Mouse (Mus musculus): ENCODE data around the gene Cadm1.

The Cadm1 gene

DNA sequence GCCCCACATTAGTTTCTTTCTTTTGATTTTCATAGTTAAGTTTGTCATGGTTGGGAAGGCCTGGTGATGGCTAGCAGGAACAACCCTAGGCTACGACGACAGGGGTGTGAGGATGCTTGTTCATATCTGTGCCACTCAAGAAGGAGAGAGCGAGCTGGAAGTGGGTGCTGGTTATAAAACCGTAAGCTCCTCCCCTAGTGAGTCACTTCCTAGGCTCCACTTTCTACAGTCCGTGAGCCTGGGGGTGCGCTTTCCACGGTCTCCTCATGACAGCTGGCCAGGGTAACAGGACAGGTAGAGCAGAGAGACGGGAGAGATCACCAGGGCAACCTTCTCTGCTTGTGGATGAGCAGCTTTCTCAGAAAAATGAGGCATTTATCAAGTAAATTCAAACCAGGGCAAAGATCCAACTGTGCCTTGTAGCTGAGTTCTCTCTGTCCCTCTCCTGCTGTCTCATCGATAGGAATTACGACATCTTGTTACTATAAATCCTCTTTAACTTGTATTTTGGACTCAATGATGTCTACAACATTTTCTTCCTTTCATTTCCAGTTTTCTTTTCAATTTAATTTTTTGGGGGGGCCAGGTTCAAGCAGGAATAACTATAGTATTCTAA lies 23.1 kb downstream of the Cadm1 start:
- DNase-seq (ENCODE audit: low spot score), result no peak

DNA sequence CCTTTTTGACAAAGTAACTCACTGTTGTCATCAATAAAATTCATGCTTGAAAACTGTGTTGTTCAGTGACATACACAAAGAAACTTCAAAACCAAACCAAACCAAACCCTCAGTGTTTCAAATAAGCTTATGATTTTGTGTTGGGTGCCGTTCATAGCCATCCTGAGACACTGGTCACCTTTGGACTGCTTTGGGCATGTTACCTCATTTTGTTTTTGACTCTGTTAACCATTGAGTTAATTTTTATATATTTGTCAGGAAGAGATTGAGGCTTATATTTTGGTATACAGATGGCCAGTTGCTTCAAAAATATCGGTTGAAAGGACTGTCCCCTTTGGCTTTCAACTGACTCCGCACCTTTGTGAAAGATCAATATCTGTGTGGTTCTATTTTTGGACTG lies 30.8 kb downstream of the Cadm1 start:
- DNase-seq (ENCODE audit: low spot score), result no peak

DNA sequence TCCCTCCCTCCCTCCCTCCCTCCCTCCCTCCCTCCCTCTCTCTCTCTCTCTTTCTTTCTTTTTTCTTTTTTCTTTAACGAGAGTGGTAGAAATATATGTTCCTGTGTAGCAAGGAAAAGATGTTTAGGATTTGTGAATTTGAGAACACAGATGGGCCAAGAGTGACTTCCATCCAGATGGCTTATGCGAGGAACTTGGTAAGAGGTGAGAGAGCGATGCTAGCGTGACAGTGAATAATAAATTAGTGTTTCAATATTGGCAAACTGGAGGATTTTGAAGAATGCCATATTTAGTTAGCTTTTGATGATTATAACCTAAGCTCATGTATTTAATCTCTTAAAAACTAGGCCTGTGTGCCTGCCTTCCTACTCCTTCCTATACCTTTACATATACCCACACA lies 31.6 kb downstream of the Cadm1 start:
- no peak for DNase-seq (ENCODE audit: low spot score)

DNA sequence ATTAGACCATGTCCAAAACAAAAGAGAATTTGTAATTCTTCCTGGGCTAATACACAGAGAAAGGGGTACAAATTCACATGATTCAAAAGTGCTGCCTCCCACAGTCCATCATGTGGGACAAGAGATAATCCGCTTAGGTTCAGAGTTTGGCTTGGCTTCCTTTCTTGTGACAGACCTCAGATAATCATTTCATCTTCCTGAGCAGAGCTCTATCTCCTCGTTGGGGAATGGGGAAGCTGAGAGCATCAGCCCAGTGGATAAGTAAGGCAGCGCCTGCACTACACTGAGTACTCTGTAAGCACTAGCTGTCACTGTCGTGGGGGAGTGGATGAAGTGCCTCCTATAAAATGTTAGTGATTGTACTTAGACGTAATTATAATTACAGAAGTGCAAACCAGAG lies 35.1 kb downstream of the Cadm1 start:
- no peak for DNase-seq (ENCODE audit: low spot score)

DNA sequence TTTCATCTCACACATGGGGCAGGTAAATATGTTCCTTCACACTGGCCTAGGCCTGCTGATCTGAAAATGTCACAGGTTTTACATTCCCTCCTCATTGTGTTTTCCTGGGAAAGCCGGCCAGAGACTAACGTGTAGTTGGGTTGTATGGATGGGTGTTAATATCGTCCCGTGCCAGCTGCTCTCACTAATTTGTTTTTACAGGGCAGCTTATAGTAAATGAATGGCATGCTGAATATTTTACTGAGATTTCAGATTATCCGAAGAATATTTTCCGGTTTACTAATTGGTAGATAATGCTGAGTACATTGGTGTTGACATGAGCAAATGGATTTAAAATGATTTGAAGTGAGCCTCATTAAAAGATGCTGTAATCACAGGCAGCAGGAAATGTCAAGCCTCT lies 37.9 kb downstream of the Cadm1 start:
- DNase-seq (ENCODE audit: low spot score), result no peak

DNA sequence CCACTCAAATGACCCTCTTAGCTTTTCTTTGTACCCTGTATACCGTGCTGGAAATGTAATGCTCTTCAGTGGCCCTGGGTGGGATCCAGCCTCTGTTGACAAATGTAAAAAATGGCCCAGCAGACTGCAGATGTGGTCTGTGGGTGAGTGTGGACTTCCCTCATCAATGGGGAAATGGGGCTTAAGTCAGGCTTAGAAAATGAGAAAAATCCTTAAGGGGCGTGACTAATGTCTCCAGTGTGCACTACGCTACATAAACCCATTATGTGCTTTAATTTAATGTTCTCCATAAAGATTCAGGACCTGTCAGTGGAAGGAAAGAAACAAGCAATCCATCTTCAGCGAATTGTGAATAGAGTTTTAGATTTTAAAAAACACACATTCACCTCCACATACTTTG lies 40.2 kb downstream of the Cadm1 start:
- no peak for DNase-seq (ENCODE audit: low spot score)

DNA sequence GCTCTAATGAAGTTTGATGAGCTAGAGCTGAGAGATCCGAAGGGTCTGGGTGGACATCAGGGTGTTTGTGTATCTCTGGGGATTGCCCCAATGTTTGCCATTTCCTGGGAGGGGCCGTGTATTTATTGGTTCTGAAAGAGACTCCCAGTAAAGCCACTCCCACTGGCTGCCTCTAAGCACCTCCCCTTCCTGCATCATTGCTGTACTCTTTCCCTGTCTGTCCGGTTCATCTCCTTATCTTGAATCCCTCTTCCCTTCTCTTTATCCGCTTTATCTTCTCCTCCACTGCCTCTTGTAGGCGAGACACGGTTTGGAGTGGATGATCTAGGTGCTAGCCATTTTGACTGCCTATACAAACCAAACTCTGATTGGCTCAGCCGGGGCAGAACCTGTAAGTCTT lies 41.5 kb downstream of the Cadm1 start:
- DNase-seq (ENCODE audit: low spot score), result no peak

DNA sequence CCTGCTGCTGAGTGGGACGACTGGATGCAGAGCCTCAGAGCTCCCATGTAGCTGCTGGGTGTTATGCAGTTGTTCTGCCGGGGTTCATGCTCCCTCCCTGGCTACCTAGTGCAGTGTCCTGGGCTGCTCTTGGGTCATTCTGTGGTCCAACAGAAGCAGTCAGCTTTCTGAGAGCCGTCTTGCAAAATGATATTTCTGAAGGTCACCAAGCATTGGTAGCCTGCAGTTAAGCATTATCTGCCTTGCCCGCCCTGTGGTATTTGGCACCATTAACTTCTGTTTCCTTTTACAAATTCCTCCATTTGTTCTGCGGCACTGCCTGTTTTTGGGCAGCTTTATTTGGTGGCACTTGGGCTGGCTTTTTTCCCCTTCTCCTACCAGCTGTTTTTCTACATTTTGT lies 42.2 kb downstream of the Cadm1 start:
- no peak for DNase-seq (ENCODE audit: low spot score)

DNA sequence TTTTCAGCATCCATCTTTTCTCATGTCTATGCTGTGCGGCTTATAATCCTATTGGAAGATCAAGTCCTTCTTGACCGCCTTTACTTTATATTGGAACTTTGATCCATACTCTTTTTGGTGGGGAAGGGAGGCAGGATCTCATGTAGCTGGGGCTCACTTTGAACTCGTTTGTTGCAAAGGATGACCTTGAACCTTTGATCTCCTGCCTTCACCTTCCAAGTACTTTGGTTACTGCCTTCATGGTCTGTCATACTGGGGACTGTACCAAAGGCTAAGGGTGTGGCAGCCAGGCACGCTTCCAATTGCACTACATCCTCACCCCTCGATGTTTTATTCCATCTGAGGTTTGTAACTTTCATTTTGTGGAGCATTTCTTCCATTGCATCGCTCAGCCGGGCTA lies 43.5 kb downstream of the Cadm1 start:
- no peak for DNase-seq (ENCODE audit: low spot score)

DNA sequence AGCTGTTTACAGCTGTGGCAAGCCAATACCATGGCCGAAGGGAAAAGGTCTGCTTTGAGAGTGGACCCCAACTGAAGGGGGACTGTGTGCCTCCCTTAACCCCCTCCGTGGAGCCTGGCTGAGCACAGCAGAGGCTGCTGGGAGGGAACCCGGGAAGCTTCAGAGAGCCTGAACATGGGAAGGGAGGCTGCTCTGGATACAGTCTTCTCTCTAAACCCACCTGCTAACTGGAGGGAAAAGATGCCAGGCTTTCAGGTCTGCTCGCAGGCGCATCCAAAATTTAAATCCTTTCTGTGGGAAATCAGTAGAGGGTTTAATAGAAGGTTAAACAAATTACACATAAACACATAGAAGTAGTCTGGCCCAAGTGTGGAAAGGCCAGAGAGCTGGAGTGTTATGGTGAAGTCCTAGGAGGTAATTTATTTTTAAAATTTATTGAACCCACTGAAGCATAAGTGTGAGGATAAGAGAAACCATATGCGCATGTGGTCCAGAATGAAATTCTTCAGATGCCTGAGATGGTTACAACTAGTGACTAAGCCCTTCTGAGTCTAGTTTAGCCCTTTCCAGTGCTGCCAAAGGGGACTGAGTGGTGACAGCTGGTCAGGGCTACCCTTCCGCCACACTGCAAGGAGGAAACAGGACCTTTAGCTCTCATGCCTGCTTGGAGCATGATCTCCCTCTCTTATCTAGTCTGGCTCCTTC lies 44.9 kb downstream of the Cadm1 start:
- no peak for DNase-seq (ENCODE audit: low spot score)

DNA sequence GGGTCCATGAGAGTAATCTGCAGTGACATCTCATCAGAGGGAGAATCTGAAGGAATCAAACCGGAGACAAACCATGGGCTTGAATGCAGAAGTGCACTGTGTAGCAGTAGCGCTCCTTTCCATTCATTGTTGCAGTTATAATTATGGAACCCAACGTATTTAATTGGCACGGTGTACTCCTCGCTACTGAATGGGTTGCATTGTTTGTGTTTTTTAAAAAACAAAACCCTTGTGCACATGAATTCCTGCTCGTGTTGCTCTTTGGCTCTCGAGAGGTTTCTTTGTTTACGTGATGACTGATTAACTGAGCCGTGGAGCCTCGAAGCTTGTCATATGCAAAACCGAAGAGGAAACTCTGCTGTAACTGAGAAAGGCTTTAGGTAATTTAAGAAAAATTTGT lies 45.8 kb downstream of the Cadm1 start:
- DNase-seq (ENCODE audit: low spot score), result no peak

GRCm38 (mm10) chr9:47579464-47579863 lies 49.5 kb downstream of the Cadm1 start:
- DNase-seq (ENCODE audit: low spot score), result no peak

- no peak for DNase-seq (ENCODE audit: low spot score)
Measured at GRCm38 (mm10) chr9:47581576-47582365, 51.8 kb downstream of the Cadm1 start.

GRCm38 (mm10) chr9:47583241-47583640 lies 53.3 kb downstream of the Cadm1 start:
- no peak for DNase-seq (ENCODE audit: low spot score)

DNA sequence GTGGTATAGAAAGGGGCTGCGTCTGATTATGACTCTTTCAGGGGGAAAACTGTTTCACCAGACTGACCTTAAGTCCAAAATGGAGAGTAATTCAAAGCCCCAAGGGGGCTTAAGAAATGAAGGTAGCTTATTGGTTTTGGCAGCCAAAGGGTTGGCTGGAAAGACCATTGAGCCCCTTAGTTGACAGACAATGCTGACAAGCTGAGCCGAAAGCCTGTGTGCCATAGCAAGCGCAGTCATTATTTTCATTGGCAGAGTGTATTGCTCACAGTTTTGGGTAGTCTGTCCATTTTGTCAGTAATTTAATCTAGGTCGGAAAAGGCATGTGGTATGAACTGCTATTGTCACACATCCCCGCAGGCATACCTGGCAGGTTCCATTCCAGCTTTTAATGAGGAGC lies 56.2 kb downstream of the Cadm1 start:
- no peak for DNase-seq (ENCODE audit: low spot score)

DNA sequence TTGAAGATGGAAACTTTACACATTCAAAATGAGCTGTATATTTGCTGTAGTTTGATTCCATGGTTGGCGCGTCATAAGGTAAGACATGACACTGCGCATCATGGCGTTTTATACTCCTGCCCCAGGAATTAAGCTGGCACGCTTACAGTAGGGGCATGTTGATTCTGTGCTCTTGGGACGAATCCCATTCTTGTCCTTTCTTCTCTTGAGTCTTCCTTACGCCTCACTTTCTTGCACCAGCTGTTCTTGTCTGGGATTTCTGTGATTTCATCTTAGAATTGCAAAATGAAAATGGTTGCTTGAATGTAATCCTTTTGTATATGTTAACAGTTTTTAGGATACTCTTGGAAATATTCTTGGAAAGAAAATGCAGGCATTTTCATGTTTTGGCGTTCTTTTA lies 56.9 kb downstream of the Cadm1 start:
- DNase-seq (ENCODE audit: low spot score), result no peak

DNA sequence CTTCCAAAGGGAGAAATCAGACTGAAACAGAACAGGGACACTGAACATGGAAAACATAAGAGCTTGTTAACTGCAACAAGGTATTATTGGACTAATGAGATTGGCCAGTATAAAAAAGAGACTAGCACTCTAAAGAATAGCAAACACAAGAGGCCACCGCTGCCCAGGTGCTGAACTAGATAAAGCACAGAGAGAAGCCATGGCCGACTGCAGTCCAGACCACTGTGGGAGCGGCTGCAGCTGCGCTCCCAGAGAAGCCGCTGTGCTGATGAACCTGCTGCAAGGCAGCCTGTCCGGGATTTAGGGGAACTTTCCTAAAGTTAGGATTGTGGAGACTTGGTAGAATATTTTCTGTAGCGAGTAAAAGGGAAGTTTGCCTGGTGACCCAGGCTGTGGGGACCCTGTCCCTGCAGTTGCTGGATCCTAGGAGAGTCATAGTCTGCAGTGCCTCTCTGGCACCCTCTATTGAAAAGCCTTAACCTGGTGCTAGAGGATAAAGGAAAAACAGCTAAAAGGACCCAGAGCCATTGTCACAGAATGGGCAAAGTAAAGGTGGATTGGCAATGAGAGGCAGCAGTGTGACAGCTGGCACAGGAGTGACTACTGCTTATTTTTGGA lies 57.7 kb downstream of the Cadm1 start:
- no peak for DNase-seq (ENCODE audit: low spot score)

DNA sequence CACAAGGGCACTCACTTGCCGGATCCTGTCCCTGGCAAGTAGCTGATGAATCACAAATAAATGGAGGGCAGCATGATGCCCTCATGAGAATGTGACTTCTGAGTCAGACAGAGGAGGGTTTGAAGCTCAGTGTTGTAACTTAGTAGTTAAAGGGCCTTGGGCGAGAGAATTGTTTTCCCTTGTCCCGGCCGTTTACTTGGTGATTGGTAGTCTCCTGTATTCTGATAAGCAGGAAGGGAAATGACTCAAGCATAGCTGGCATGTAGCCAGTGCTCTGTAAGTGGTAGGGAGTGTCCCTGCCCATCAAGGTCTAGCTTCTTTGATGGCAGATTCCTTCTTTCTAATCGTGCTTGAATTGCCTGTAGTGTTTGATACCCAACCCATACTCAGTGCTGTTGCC lies 59.9 kb downstream of the Cadm1 start:
- no peak for DNase-seq (ENCODE audit: low spot score)

- no peak for DNase-seq (ENCODE audit: low spot score)
Measured at GRCm38 (mm10) chr9:47601541-47601940, 71.6 kb downstream of the Cadm1 start.

DNA sequence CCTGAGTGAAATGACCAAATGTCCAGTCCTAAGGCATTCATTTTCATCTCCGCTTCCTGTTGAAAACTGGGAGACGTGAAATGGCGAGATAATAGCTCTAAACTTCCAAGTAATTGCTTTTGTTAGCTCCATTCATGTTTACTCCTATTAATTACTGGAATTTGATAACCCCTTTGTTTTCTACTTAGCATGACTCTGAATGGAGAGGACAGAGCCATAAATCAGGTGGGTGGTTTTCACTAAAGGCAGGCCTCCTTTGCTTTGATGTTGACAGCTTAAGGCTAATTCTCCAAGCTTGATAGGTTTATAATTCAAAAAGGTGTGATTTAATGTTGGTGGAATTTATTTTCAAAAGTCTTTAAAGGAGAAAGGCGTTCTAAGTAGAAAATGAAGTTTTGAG lies 74.0 kb downstream of the Cadm1 start:
- DNase-seq (ENCODE audit: low spot score), result no peak

DNA sequence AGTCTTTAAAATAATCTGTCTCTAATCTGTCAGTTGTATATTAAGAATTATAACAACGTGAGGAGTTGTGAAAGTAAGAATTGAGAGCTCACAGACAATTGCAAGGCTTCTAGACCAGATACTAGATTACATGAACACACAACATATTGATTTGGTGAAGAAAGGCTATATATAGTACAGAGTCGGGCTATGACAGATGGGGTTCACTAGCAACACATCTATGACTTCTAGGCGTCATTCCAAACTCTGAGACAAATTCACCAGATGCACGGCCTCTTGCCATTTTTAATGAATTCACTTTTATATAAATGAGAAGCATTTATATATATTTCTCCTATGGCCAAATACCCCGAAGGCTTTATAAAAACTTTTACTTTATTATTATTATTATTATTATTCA lies 75.7 kb downstream of the Cadm1 start:
- DNase-seq (ENCODE audit: low spot score), result no peak

DNA sequence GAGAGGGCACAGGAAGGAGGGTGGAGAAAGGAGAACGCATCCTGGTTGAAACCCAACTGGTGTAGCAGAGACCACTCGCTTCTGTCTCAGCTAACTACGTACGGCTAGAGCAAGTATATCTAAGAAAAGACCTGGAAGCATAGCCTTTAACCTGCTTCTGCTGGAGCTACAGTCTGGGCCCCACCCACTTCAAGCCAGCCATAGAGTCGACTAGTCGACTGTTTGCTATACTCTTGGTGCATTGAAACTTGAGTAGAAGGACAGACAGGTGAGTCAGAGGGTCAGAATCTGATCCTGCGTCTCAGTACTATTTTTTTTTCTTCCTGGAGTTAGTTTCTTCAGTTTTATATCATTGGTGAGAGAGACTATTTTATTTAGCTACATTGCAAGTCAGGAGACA lies 78.5 kb downstream of the Cadm1 start:
- DNase-seq (ENCODE audit: low spot score), result no peak

GRCm38 (mm10) chr9:47608921-47609320 lies 78.9 kb downstream of the Cadm1 start:
- no peak for DNase-seq (ENCODE audit: low spot score)

Measured in urinary bladder, postnatal 10 days (tissue).